Mouse (Mus musculus): Measurements from ENCODE around the gene Adgrg6. TPM values are rescaled to one million over a fixed set of nuclear protein-coding genes. Genes with fewer than 3 reads are reported as not detected.

Adgrg6 gene
- total and polyA plus RNA-seq, 3 experiments = 0.84 to 2.7 (median 2.5) TPM

GRCm38 (mm10) chr10:14454481-14454880 is 91.0 kb downstream of the Adgrg6 start:
- Histone ChIP-seq H3K27me3 (ENCODE audit: control insufficient read depth, insufficient read depth, low read length) (no peaks in the 10 kb centered on the region), H3K4me3 (no peak overlapping the region), H3K9ac (ENCODE audit: low read depth, low read length) (no peak overlapping the region), H3K4me1 (ENCODE audit: control insufficient read depth, insufficient read depth, low read length) (no peaks in the 10 kb centered on the region), H3K36me3 (ENCODE audit: control insufficient read depth, insufficient read depth, low read length) (no peaks in the 10 kb centered on the region), H3K27ac (no peak overlapping the region), H3K79me2 (replicated peaks; ENCODE audit: control insufficient read depth, insufficient read depth, low read length) (no peaks in the 10 kb centered on the region)
- intact Hi-C loops (cut with DNase I) = no loop called here
- 73% methylated on average over 4 of the region's 4 CpGs for WGBS
- no peak for DNase-seq
- TF ChIP-seq POLR2A (IDR thresholded peaks at IDR 0.05; ENCODE audit: insufficient read depth, low read depth, low read length) (no peak), CTCF (IDR thresholded peaks at IDR 0.05) (no peak), EP300 (IDR thresholded peaks at IDR 0.05; ENCODE audit: insufficient read depth, low read depth, low read length) (no peak)

GRCm38 (mm10) chr10:14451811-14452210 is 93.6 kb downstream of the Adgrg6 start:
- no peak for DNase-seq
- Histone ChIP-seq H3K36me3 (ENCODE audit: control insufficient read depth, insufficient read depth, low read length) (no peaks in the 10 kb centered on the region), H3K79me2 (replicated peaks; ENCODE audit: control insufficient read depth, insufficient read depth, low read length) (no peaks in the 10 kb centered on the region), H3K4me1 (ENCODE audit: control insufficient read depth, insufficient read depth, low read length) (no peaks in the 10 kb centered on the region), H3K27ac (no peak overlapping the region), H3K27me3 (ENCODE audit: control insufficient read depth, insufficient read depth, low read length) (no peaks in the 10 kb centered on the region), H3K9ac (ENCODE audit: low read depth, low read length) (no peak overlapping the region), H3K4me3 (no peak overlapping the region)
- TF ChIP-seq EP300 (IDR thresholded peaks at IDR 0.05; ENCODE audit: insufficient read depth, low read depth, low read length) = no peak
- TF ChIP-seq POLR2A (IDR thresholded peaks at IDR 0.05; ENCODE audit: insufficient read depth, low read depth, low read length) = no peak
- peak; percentile 75 for TF ChIP-seq CTCF (IDR thresholded peaks at IDR 0.05)
- intact Hi-C loops (cut with DNase I) = loop anchor here (2.0 kb wide), 1 partner anchor 253 kb away; the partner anchor contains the start of genes Nmbr and Vta1
- 19% methylated on average over 3 of the region's 3 CpGs for WGBS

- H3K36me3 ChIP-seq (ENCODE audit: control insufficient read depth, insufficient read depth, low read length) = no peaks in the 10 kb centered on the region
- TF ChIP-seq POLR2A (IDR thresholded peaks at IDR 0.05; ENCODE audit: insufficient read depth, low read depth, low read length) = no peak
- peak; percentile 46 for TF ChIP-seq CTCF (IDR thresholded peaks at IDR 0.05)
- DNase-seq = no peak
- no peaks in the 10 kb centered on the region for H3K4me1 ChIP-seq (ENCODE audit: control insufficient read depth, insufficient read depth, low read length)
- no peak overlapping the region for H3K4me3 ChIP-seq
- H3K27ac ChIP-seq = no peak overlapping the region
- H3K27me3 ChIP-seq (ENCODE audit: control insufficient read depth, insufficient read depth, low read length) = no peaks in the 10 kb centered on the region
- no peak overlapping the region for H3K9ac ChIP-seq (ENCODE audit: low read depth, low read length)
- intact Hi-C loops (cut with DNase I) = loop anchor here (2.0 kb wide), 1 partner anchor 255 kb away; the partner anchor contains the start of genes Nmbr and Vta1
- 81% methylated on average over 7 of the region's 7 CpGs for WGBS
- H3K79me2 ChIP-seq (replicated peaks; ENCODE audit: control insufficient read depth, insufficient read depth, low read length) = no peaks in the 10 kb centered on the region
Measured at GRCm38 (mm10) chr10:14450073-14450472, 95.4 kb downstream of the Adgrg6 start.

- H3K9ac ChIP-seq (ENCODE audit: low read depth, low read length) = no peak overlapping the region
- no peaks in the 10 kb centered on the region for H3K27me3 ChIP-seq (ENCODE audit: control insufficient read depth, insufficient read depth, low read length)
- TF ChIP-seq CTCF (IDR thresholded peaks at IDR 0.05) (no peak), EP300 (IDR thresholded peaks at IDR 0.05; ENCODE audit: insufficient read depth, low read depth, low read length) (no peak), POLR2A (IDR thresholded peaks at IDR 0.05; ENCODE audit: insufficient read depth, low read depth, low read length) (no peak)
- intact Hi-C loops (cut with DNase I) = no loop called here
- no peaks in the 10 kb centered on the region for H3K4me1 ChIP-seq (ENCODE audit: control insufficient read depth, insufficient read depth, low read length)
- 55% methylated on average over 12 of the region's 12 CpGs for WGBS
- no peaks in the 10 kb centered on the region for H3K36me3 ChIP-seq (ENCODE audit: control insufficient read depth, insufficient read depth, low read length)
- no peak for DNase-seq
- H3K4me3 ChIP-seq = no peak overlapping the region
- H3K27ac ChIP-seq = no peak overlapping the region
- H3K79me2 ChIP-seq (replicated peaks; ENCODE audit: control insufficient read depth, insufficient read depth, low read length) = no peaks in the 10 kb centered on the region
Measured at GRCm38 (mm10) chr10:14445590-14446291, 99.7 kb downstream of the Adgrg6 start.

- Histone ChIP-seq H3K27me3 (ENCODE audit: control insufficient read depth, insufficient read depth, low read length) (no peaks in the 10 kb centered on the region), H3K36me3 (ENCODE audit: control insufficient read depth, insufficient read depth, low read length) (no peaks in the 10 kb centered on the region), H3K9ac (ENCODE audit: low read depth, low read length) (no peak overlapping the region), H3K4me3 (no peak overlapping the region), H3K27ac (no peak overlapping the region), H3K79me2 (replicated peaks; ENCODE audit: control insufficient read depth, insufficient read depth, low read length) (no peaks in the 10 kb centered on the region), H3K4me1 (ENCODE audit: control insufficient read depth, insufficient read depth, low read length) (no peaks in the 10 kb centered on the region)
- DNase-seq = no peak
- intact Hi-C loops (cut with DNase I) = no loop called here
- WGBS = 94% methylated on average over 9 of the region's 9 CpGs
- TF ChIP-seq EP300 (IDR thresholded peaks at IDR 0.05; ENCODE audit: insufficient read depth, low read depth, low read length) (no peak), CTCF (IDR thresholded peaks at IDR 0.05) (no peak), POLR2A (IDR thresholded peaks at IDR 0.05; ENCODE audit: insufficient read depth, low read depth, low read length) (no peak)
Measured at GRCm38 (mm10) chr10:14440860-14441579, 104.4 kb downstream of the Adgrg6 start.

- Histone ChIP-seq H3K36me3 (ENCODE audit: control insufficient read depth, insufficient read depth, low read length) (no peaks in the 10 kb centered on the region), H3K27me3 (ENCODE audit: control insufficient read depth, insufficient read depth, low read length) (no peaks in the 10 kb centered on the region), H3K4me1 (ENCODE audit: control insufficient read depth, insufficient read depth, low read length) (no peaks in the 10 kb centered on the region), H3K9ac (ENCODE audit: low read depth, low read length) (no peak overlapping the region), H3K27ac (no peak overlapping the region), H3K4me3 (no peak overlapping the region), H3K79me2 (replicated peaks; ENCODE audit: control insufficient read depth, insufficient read depth, low read length) (no peaks in the 10 kb centered on the region)
- TF ChIP-seq POLR2A (IDR thresholded peaks at IDR 0.05; ENCODE audit: insufficient read depth, low read depth, low read length) = no peak
- peak; percentile 70 for TF ChIP-seq CTCF (IDR thresholded peaks at IDR 0.05)
- TF ChIP-seq EP300 (IDR thresholded peaks at IDR 0.05; ENCODE audit: insufficient read depth, low read depth, low read length) = no peak
- DNase-seq = no peak
- 60% methylated on average over 1 of the region's 1 CpGs for WGBS
- intact Hi-C loops (cut with DNase I) = no loop called here
Measured at GRCm38 (mm10) chr10:14404070-14404469, 141.4 kb downstream of the Adgrg6 start.
